Mouse (Mus musculus) heart, postnatal 14 days (tissue): ENCODE data around the gene Hdac1. TPM values are rescaled to one million over a fixed set of nuclear protein-coding genes. Genes with fewer than 3 reads are reported as not detected.

Experiments used
- DNase-seq, 2 experiments: peaks; one replicate each; pipeline ENCODE4 v3.0.0; 2021 to 2022
- intact Hi-C: fragments of 180-260 bp; cut with DNase I; formaldehyde crosslinking; loops from one replicate; pipeline ENCODE4 v1.15.1; 2025
- microRNA-seq, 2 experiments: library from miRNA; unstranded; fragments of <30 nt; microRNA quantifications; one replicate each; pipeline ENCODE4 v1.2.0; 2021 to 2022
- total RNA-seq, 2 experiments: library from RNA; stranded (reverse); gene quantifications; 2 replicates each; pipeline ENCODE4 v1.2.3; 2021

Gene Hdac1
- total RNA-seq, 2 experiments from 2014 or later = 23.9 to 24.2 TPM

DNA sequence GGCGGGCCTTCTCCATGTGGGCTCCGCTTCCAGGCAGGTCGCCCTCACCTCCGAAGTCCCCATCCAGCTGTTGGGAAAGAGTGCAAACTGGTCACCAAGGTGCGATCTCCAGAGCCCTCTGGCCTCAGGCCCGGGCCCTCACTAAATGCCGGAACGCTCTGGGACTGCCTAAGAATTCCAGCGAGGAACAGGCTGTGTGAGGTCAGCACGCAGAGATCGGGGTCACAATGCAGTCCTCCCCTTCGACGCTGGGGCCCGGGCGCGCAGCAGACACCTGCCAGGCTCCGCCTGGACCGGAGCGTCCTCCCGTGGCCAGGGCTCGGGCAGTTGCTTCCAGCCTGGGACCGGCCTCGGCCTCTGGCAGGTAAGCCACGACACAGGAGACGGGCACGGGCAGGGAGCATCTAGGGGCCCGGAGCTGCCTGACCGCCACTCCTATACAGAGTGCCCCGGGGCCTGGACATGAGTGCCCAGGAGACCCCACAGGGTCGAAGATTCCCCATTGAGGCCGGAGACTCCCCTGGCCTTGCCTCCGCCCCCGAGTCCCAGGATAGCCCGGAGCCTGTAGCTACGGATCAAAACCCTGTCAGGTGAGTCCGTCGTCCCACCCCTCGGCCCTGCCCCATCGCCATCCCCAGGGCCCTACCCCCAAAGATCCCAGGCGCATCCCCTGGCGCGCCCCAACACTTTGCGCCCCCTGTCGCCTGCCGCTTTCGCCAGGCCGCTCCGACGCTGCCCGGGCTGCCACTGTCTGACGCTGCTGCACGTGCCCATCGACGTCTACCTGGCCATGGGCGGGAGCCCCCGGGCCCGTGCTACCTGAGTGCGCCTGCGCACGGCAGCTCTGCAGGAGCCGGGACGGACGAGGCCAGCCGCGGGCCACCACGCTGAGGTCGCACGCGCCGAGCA is 51.3 kb downstream of the Hdac1 start, which contains the start of the genes Tssk3 and Fam229a:
Gene Tssk3 (minus strand): TSS at position 51 of the 909 bp plus-strand sequence.
Gene Fam229a (plus strand): TSS at position 219 of the 909 bp plus-strand sequence.
- no peak for DNase-seq
- intact Hi-C loops = no loop called here

DNA sequence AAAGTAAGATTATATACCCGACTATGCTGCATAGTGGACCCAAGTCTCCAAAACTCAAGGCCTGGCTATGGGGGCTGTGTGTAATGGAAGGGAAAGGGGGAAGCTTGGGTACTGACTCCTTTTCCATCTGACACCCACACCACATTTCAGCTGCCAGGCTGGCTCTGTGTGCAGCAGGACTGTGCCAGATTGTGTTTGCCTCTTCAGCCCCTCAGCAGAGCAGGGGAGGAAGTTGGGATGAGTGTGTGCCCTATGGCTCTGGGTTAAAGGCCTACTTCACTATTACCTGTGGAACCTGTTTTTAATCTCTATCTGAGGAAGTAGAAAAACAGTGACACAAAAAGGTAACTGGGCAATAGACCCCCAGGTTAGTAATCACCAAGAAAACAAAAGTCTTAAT is 61.4 kb downstream of the Hdac1 start:
- intact Hi-C loops = no loop called here

GRCm38 (mm10) chr4:129479863-129480262 is 62.6 kb downstream of the Hdac1 start:
- intact Hi-C loops = no loop called here

More for the DNA sequence above, 61.4 kb downstream of the Hdac1 start:
- no peak for DNase-seq

DNA sequence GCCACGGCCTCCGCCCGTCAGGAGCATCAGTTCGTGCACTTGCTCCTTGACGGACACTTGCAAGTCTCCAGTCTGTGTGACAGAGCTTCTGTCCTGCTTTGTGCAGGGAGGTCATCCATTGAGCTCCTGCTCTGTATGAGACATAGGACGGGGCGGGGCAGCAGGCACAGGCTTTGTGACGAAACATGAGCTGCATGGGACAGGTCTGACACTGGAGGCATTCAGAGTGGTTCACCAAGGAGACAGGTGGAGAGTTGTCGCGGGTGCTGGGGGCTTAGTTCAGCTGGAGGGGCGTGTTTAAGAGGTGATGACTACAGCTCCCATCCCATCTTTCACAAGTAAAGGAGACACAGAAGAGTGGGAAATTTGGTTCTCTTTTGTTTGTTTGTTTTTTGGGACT is 66.5 kb downstream of the Hdac1 start:
- intact Hi-C loops = no loop called here
- DNase-seq = no peak

More at GRCm38 (mm10) chr4:129479863-129480262, 62.6 kb downstream of the Hdac1 start:
- no peak for DNase-seq

Small RNA genes within 50 kb of the gene (microRNA-seq; reads per million reads assigned to microRNA genes)
- gene Mir8119 = 0 reads per million in 2 experiments

Other genes with a start within 250 kb of the Hdac1 start
- 100 to 1,000 TPM in 1 of 2 experiments, 10 to 100 TPM in 1; 82.5 to 105 TPM for gene Rbbp4, start 207.3 kb downstream of the Hdac1 start, total RNA-seq
- 10 to 100 TPM; 20.7 to 20.9 TPM for gene Zbtb8os, start 207.0 kb downstream of the Hdac1 start, total RNA-seq
- gene Zbtb8a, start 164.6 kb downstream of the Hdac1 start, total RNA-seq = 1 to 10 TPM; 4.4 to 4.7 TPM
- gene Zbtb8b, start 101.9 kb downstream of the Hdac1 start, total RNA-seq = under 1 TPM; 0.29 to 0.32 TPM
- 10 to 100 TPM; 39.6 to 43.9 TPM for gene Bsdc1, start 81.1 kb downstream of the Hdac1 start, total RNA-seq
- gene Tssk3, start 51.7 kb downstream of the Hdac1 start, total RNA-seq = not detected
- gene Fam229a, start 51.5 kb downstream of the Hdac1 start, total RNA-seq = not detected
- gene Marcksl1, start 29.1 kb downstream of the Hdac1 start, total RNA-seq = 10 to 100 TPM; 13.6 to 23.8 TPM
- gene Lck, start 30.9 kb upstream of the Hdac1 start, total RNA-seq = 10 to 100 TPM in 1 of 2 experiments, 1 to 10 TPM in 1; 1.4 to 20.4 TPM
- gene Fam167b, start 35.8 kb upstream of the Hdac1 start, total RNA-seq = under 1 TPM; 0.53 to 0.83 TPM
- 100 to 1,000 TPM; 114 to 128 TPM for gene Eif3i, start 57.9 kb upstream of the Hdac1 start, total RNA-seq
- gene Tmem234, start 58.0 kb upstream of the Hdac1 start, total RNA-seq = 10 to 100 TPM; 46.8 to 51.3 TPM
- 1 to 10 TPM; 1.2 TPM for gene Dcdc2b, start 71.5 kb upstream of the Hdac1 start, total RNA-seq
- gene Iqcc, start 76.4 kb upstream of the Hdac1 start, total RNA-seq = 10 to 100 TPM; 16.3 to 17.6 TPM
- 10 to 100 TPM; 40.7 to 46.5 TPM for gene Ccdc28b, start 81.2 kb upstream of the Hdac1 start, total RNA-seq
- 10 to 100 TPM; 28.0 to 28.6 TPM for gene Txlna, start 98.4 kb upstream of the Hdac1 start, total RNA-seq
- gene Kpna6, start 130.1 kb upstream of the Hdac1 start, total RNA-seq = 10 to 100 TPM; 69.9 to 72.4 TPM
- gene Tmem39b, start 154.1 kb upstream of the Hdac1 start, total RNA-seq = 1 to 10 TPM; 4.8 to 5.3 TPM
- gene Khdrbs1, start 199.6 kb upstream of the Hdac1 start, total RNA-seq = 10 to 100 TPM; 44.2 to 49.3 TPM